ENCODE assay signal across 11 mouse cellular contexts in the genomic region with DNA sequence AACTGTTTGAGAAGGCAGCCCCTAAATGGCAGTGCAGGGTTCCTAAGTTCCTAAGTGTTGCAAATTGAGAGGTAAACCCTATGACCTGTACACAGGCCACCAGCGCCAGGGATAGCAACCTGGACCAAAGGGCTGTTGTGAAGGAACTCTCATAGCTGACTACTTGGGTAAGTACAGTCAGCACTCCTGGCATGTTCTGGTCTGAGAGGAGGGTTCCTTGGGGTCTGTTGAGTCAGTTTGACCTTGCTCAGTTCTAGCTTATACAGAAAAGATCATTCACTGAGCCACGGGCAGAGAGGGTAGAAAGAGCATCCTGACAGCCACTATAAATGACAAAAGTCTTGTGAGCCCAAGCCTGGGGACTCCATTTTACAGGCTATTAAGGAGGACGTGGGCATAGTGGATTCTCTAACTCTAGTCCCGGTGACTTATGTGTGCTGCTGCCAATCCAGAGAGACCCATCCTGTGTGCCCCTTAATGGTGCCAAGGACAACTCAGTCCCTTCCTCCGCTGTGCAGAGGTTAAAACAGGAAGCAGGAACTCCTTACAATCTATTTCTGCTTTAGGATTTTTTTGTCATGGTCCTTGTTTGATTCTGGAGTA.
A peak's percentile ranks its signal among the peaks of the same experiment; 100 is the strongest.
DNase-seq lines count a peak whose midpoint lies in the region; ATAC-seq and TF ChIP-seq lines count a peak whose summit lies in the region.
"Had no signal": no experiment of that assay in that cellular context is flagged by ENCODE, and none has a peak within 500 bp of the region (broad histone marks: within the 10 kb centered on the region; RNA-seq: fewer than 3 reads in every experiment).

No protein-coding gene starts in this region.

- no peak overlapping the region for H3K4me3 ChIP-seq in forebrain, postnatal 0 days (ENCODE audit: low read depth, low read length)
- H3K4me3 ChIP-seq in midbrain, embryonic 14.5 days (replicated peaks; ENCODE audit: low read depth, low read length): no peak overlapping the region
- H3K4me3 ChIP-seq: erythroblast, embryonic 14.5 days had no signal

- peak; percentile 20 for DNase-seq in brain, adult 2 months (ENCODE audit: low read depth, low spot score)
- DNase-seq in cerebellum, postnatal 10 days: peak; percentile 47 to 51
- peak; percentile 60 for DNase-seq in forebrain, postnatal 0 days
- DNase-seq in midbrain, embryonic 14.5 days: peak; percentile 17
- DNase-seq in right cerebral cortex, postnatal 36 days (ENCODE audit: low spot score in 2 of 2): no peak
- no peak for DNase-seq in urinary bladder, postnatal 4 days (ENCODE audit: low spot score in 2 of 2)
- no peak for DNase-seq in urinary bladder, postnatal 25 days (ENCODE audit: low spot score)
- DNase-seq in natural killer cell, adult 2 months (ENCODE audit: low spot score in 2 of 2): no peak
- DNase-seq: heart, postnatal 36 days had no signal

- ATAC-seq in forebrain, postnatal 0 days: no peak
- no peak for ATAC-seq in midbrain, embryonic 14.5 days (ENCODE audit: low FRiP score, low TSS enrichment)
- ATAC-seq: lung, postnatal 0 days had no signal

- no peaks in the 10 kb centered on the region for H3K27me3 ChIP-seq in forebrain, postnatal 0 days (ENCODE audit: insufficient read depth, low read length)
- H3K27me3 ChIP-seq in midbrain, embryonic 14.5 days (ENCODE audit: control insufficient read depth, insufficient read depth, low read length): peaks cover 30% of the 10 kb centered on the region

- H3K9me3 ChIP-seq in forebrain, postnatal 0 days (ENCODE audit: low read length): no peaks in the 10 kb centered on the region
- H3K9me3 ChIP-seq in midbrain, embryonic 14.5 days (ENCODE audit: control insufficient read depth, low read length): no peaks in the 10 kb centered on the region

- H3K4me1 ChIP-seq in forebrain, postnatal 0 days (ENCODE audit: insufficient read depth): peaks cover 7% of the 10 kb centered on the region; the same call in 1 of the 2 replicates
- peaks cover 9% of the 10 kb centered on the region; the same call in 1 of the 2 replicates for H3K4me1 ChIP-seq in midbrain, embryonic 14.5 days (ENCODE audit: control insufficient read depth, insufficient read depth, low read length)

- peak overlapping the region; percentile 71 for H3K4me2 ChIP-seq in forebrain, postnatal 0 days (ENCODE audit: low read depth)
- peak overlapping the region; percentile 86; the same call in 1 of the 2 replicates for H3K4me2 ChIP-seq in midbrain, embryonic 14.5 days (ENCODE audit: low read length)

- WGBS in forebrain, postnatal 0 days: 21% methylated on average over 5 of the region's 5 CpGs
- 34% methylated on average over 5 of the region's 5 CpGs for WGBS in midbrain, embryonic 14.5 days

- no peaks in the 10 kb centered on the region for H3K36me3 ChIP-seq in forebrain, postnatal 0 days (ENCODE audit: insufficient read depth)
- no peaks in the 10 kb centered on the region for H3K36me3 ChIP-seq in midbrain, embryonic 14.5 days (ENCODE audit: control insufficient read depth, insufficient read depth, low read length)

- H3K27ac ChIP-seq in forebrain, postnatal 0 days (ENCODE audit: low read depth, low read length): peak overlapping the region; percentile 100
- no peak overlapping the region for H3K27ac ChIP-seq in midbrain, embryonic 14.5 days (replicated peaks; ENCODE audit: low read depth, low read length)

- H3K9ac ChIP-seq in forebrain, postnatal 0 days: peak overlapping the region; percentile 100
- no peak overlapping the region for H3K9ac ChIP-seq in midbrain, embryonic 14.5 days (replicated peaks; ENCODE audit: low read length)

- TF ChIP-seq CTCF in forebrain, postnatal 0 days (IDR thresholded peaks at IDR 0.05; ENCODE audit: low read depth): no peak

Comparison
In these comparisons a context has a peak if more than half of its experiments do, and no peak if none do; other contexts are left out.
1. DNase-seq: peak in brain, adult 2 months (single experiment), cerebellum, postnatal 10 days (2 of 2), forebrain, postnatal 0 days (single experiment) and midbrain, embryonic 14.5 days (single experiment); none in right cerebral cortex, postnatal 36 days (0 of 2), urinary bladder, postnatal 4 days (0 of 2), urinary bladder, postnatal 25 days (single experiment) and natural killer cell, adult 2 months (0 of 2).